Mouse (Mus musculus) hindbrain, embryonic 15.5 days (tissue): ENCODE measurements around the gene Mfsd6. TPM values are rescaled to one million over a fixed set of nuclear protein-coding genes. Genes with fewer than 3 reads are reported as not detected.
"Not testable (repeated sequence)": the region's sequence is repeated elsewhere in the genome, so short reads cannot be mapped to it uniquely, and the experiment has no call there.

Source experiments
- ATAC-seq: fragments of 200-750 bp; cut with Nextera tagmentation; 2 replicates; pipeline ENCODE4 v1.8.0; 2017; ENCODE audit warnings: low read depth, moderate number of reproducible peaks, moderate TSS enrichment; ENCODE audit not compliant: low FRiP score
- H3K27ac ChIP-seq: fragments of 300-500 bp; sonication (generic); replicated peaks from 2 replicates; pipeline ENCODE4 v1.5.1; 2015; ENCODE audit warnings: mild to moderate bottlenecking, inconsistent platforms
- H3K27me3 ChIP-seq: fragments of 300-500 bp; sonication (generic); 2 replicates; pipeline ENCODE4 v1.6.1; 2015; ENCODE audit warnings: control low read depth, inconsistent platforms
- H3K36me3 ChIP-seq: fragments of 300-500 bp; sonication (generic); 2 replicates; pipeline ENCODE4 v1.6.1; 2015; ENCODE audit warnings: control low read depth, inconsistent platforms
- H3K4me1 ChIP-seq: fragments of 300-500 bp; sonication (generic); replicated peaks from 2 replicates; pipeline ENCODE4 v1.6.1; 2015; ENCODE audit warnings: control low read depth, inconsistent platforms
- H3K4me2 ChIP-seq: fragments of 300-500 bp; sonication (generic); 2 replicates; pipeline ENCODE4 v1.6.1; 2015; ENCODE audit warnings: moderate library complexity, mild to moderate bottlenecking, inconsistent platforms
- H3K4me3 ChIP-seq: fragments of 300-500 bp; sonication (generic); 2 replicates; pipeline ENCODE4 v1.5.1; 2015; ENCODE audit warnings: mild to moderate bottlenecking, inconsistent platforms
- H3K9ac ChIP-seq: fragments of 300-500 bp; sonication (generic); 2 replicates; pipeline ENCODE4 v1.6.1; 2015; ENCODE audit warnings: inconsistent platforms
- H3K9me3 ChIP-seq: fragments of 300-500 bp; sonication (generic); 2 replicates; pipeline ENCODE4 v1.6.1; 2016; ENCODE audit warnings: control low read depth, inconsistent platforms
- WGBS: fragments of 180-500 bp; shearing (Covaris S2); methylation state at CpG from one replicate; pipeline ENCODE4 v1.1.7; 2015; 5-methylcytosine and 5-hydroxymethylcytosine counted together
- polyA plus RNA-seq: library from polyadenylated mRNA; unstranded; fragments of >200 nt; fragmentation: Nextera tagmentation; extraction: Ambion mirVana; gene quantifications from 2 replicates; pipeline ENCODE4 v1.2.1, GENCODE M21; 2015

Mfsd6 gene
- polyA plus RNA-seq, 1 experiment from 2014 or later, result 12.8 TPM

DNA sequence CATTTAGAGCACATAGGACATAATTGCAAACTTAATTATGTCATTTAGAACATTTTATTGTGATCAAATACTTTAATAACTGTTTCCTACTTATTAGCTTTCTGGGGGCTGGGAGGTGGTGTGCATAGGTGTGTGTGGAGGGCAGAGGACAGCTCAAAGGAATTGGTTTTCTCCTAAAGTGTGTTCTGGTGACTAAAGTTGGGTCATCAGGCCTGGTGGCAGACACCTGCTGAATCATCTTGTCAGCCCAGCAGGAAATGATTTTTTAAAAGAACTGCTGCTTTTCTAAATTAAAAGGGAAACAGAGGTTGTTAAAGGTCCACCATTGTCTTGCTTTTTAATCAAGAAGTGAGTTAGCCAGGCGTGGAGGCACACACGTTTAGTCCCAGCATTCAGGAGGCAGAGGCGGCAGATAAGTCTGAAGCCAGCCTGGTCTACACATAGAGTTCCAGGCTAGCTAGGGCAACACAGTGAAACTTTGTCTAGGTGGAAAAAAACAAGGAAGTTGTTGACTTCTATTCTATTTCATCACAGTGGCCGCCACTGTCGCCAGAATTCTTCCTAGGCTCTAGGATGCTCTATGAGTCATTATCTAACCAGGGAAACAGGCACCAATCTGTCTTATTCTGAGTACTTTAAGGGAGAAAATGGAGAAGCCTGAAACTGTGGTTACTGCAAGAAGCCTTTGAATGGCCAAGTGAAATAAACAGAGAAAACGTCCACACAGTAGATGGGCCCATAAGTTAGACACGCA, 24.3 kb downstream of the Mfsd6 start:
- Histone ChIP-seq H3K9me3 (no peaks in the 10 kb centered on the region), H3K27ac (no peak overlapping the region), H3K9ac (no peak overlapping the region), H3K4me3 (no peak overlapping the region), H3K4me2 (no peak overlapping the region), H3K27me3 (no peaks in the 10 kb centered on the region), H3K36me3 (0 out of 2 replicates have a peak, but pooled peaks cover under 1% of the 10 kb centered on the region), H3K4me1 (no peaks in the 10 kb centered on the region)
- no peak for ATAC-seq
- 87% methylated on average over 7 of the region's 7 CpGs for WGBS

DNA sequence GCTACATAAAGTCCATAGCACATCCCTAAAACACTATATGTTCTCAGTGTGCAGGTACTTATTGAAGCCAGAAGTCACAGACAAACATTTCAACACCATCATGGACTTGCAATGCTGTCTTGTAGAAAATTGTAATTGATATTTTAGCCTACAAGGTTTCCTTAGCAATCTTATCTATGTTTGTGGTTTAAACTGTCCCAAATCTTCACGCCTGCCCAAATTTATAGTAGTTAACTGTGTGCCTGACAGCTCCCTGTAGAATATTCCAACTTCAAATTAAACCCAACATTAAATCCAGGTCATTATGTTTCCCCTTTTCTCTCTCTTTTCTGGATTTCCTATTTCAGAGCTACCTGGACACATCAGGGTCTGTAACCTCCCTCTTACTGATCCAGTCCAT, 25.3 kb downstream of the Mfsd6 start:
- Histone ChIP-seq H3K27ac (no peak overlapping the region), H3K36me3 (no peaks in the 10 kb centered on the region), H3K9ac (no peak overlapping the region), H3K4me2 (no peak overlapping the region), H3K4me1 (no peaks in the 10 kb centered on the region), H3K4me3 (no peak overlapping the region), H3K9me3 (no peaks in the 10 kb centered on the region), H3K27me3 (no peaks in the 10 kb centered on the region)
- 87% methylated on average over 1 of the region's 1 CpGs for whole genome bisulfite sequencing
- ATAC-seq, result no peak

DNA sequence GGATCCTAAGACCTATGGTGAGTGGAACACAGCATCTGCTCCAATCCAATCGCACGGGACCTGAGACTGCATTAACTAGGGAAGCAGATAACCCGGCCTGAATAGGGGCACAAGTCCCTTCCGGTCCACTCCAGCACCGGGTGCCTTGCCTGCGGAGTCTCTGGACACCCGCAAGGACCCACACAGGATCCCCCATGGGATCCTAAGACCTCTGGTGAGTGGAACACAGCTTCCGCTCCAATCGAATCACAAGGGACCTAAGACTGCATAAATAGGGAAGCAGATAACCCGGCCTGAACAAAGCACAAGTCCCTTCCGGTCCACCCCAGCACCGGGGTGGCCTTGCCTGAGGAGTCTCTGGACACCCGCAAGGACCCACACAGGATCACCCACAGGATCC, 32.8 kb downstream of the Mfsd6 start:
- WGBS, result 94% methylated on average over 13 of the region's 13 CpGs
- H3K27me3 ChIP-seq, H3K9me3 ChIP-seq, H3K4me2 ChIP-seq, H3K27ac ChIP-seq, ATAC-seq, H3K4me1 ChIP-seq, H3K4me3 ChIP-seq, H3K9ac ChIP-seq, H3K36me3 ChIP-seq: not testable (repeated sequence)

DNA sequence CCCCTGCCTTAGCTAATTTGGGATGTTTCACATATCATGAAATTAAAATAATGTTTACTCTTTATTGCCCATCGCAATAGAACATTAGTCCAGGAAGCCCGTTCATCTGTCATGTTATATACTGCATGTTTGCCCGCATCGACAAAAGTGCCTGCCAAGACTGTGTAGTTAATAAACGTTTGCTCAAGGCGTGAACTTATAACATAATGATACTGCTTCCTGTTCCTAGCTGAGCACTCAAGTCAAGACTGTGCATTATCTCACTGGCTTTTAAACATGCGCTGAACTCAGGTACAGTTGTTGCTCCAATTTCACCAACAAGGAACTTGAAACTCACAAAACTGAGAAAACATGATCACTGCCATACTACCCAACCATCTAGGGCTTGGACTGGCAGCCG, 39.6 kb downstream of the Mfsd6 start:
- WGBS, result 87% methylated on average over 8 of the region's 8 CpGs
- no peaks in the 10 kb centered on the region for H3K36me3 ChIP-seq
- ATAC-seq, result no peak

DNA sequence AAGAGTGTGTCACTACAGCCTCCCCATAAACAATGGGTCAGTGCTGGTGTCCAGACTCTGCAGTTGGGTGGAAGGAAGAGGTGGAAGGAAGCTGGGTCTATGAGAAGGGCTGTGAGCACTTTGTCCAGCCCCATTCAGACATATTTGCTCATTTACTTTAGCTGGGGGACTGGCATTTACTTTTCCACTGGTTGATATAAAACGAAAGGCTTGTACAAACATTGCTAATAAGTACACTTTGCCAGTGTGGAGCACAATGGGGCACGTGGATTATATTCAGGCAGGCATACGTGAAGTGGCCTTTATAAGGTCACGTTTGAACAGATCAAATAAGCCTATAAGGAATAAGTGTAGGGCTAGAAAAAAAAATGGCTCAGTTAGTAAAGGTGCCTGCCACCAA, 43.7 kb downstream of the Mfsd6 start:
- H3K4me3 ChIP-seq, result no peak overlapping the region
- no peaks in the 10 kb centered on the region for H3K27me3 ChIP-seq
- no peak overlapping the region for H3K9ac ChIP-seq
- WGBS, result 80% methylated on average over 4 of the region's 4 CpGs
- H3K9me3 ChIP-seq, result no peaks in the 10 kb centered on the region
- H3K4me2 ChIP-seq, result no peak overlapping the region
- H3K4me1 ChIP-seq, result no peaks in the 10 kb centered on the region
- no peak overlapping the region for H3K27ac ChIP-seq
- H3K36me3 ChIP-seq, result no peaks in the 10 kb centered on the region
- ATAC-seq, result no peak

More for the DNA sequence above, 39.6 kb downstream of the Mfsd6 start:
- Histone ChIP-seq H3K27ac (no peak overlapping the region), H3K4me2 (no peak overlapping the region), H3K4me1 (no peaks in the 10 kb centered on the region), H3K27me3 (no peaks in the 10 kb centered on the region), H3K9ac (no peak overlapping the region), H3K9me3 (no peaks in the 10 kb centered on the region), H3K4me3 (no peak overlapping the region)

DNA sequence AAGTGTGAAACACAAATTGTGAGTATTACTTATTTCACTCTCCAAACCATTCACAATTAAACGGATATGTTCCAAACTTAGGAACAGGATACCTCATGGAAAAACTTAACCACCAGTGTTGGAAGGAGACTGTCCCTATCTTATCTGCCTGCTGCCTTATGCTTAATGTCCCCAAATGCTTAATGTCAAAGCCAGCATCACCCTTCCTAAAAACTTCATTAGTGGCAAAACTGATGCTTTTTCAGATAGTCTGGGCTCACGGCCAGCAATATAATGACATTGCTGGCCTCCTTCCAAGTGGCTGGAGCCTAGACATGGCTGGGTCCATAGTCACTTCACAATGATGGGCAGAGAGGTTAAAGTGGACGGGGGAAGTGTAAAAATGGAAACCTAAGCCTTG, 50.6 kb downstream of the Mfsd6 start:
- H3K4me2 ChIP-seq, result no peak overlapping the region
- H3K27ac ChIP-seq, result no peak overlapping the region
- ATAC-seq, result peak; percentile 31
- no peaks in the 10 kb centered on the region for H3K36me3 ChIP-seq
- H3K9me3 ChIP-seq, result no peaks in the 10 kb centered on the region
- no peak overlapping the region for H3K9ac ChIP-seq
- H3K4me3 ChIP-seq, result no peak overlapping the region
- peaks cover 6% of the 10 kb centered on the region; the same call in 1 of the 2 replicates for H3K4me1 ChIP-seq
- 61% methylated on average over 3 of the region's 3 CpGs for WGBS
- no peaks in the 10 kb centered on the region for H3K27me3 ChIP-seq

DNA sequence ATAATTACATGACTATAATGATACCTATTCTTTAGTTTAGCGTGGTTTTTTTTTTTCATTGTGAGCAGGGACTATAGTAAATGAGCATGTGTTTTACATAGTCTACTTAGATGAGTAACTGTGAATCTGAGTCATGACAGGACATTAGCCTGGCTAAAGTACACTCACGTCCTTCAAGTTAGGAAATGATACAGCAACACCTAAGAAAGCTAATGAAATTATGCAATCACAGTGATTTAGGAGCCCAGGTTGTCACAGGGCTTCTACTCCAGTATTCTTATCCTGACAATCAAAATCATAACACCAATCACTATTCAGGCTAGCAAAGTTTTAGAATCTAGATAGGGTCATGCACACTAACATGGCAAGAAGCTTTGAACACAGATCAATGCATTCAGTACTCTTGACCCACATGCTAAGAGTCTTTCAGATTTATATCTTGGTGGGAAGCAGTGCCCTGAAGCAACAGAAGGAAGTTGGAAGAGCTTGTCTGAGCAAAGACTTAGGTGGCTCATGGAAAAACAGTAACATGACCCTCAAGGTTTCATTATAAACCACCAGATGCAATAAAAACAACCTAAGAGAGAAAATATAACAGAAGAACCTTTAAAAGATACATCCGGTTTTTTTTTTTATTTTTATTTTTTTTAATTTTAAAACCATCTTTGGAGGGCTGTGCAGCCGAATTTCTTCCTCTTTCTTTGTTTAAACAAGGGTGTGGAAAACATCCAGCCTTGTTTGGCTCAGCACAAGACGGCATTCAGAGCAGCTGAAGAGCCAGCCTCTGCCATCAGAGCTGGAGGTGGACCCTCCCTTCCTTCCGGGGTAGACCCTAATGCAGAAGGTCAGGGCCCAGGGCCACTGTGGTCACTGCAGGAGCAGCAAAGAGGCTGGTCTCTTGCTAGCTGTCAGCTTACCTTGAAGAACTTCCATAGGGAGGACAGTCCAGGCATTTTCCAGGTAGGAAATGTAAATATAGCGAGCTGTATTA, 51.4 kb downstream of the Mfsd6 start:
- no peaks in the 10 kb centered on the region for H3K9me3 ChIP-seq
- no peaks in the 10 kb centered on the region for H3K27me3 ChIP-seq
- peaks cover 6% of the 10 kb centered on the region; the same call in 1 of the 2 replicates for H3K4me1 ChIP-seq
- H3K27ac ChIP-seq, result no peak overlapping the region
- ATAC-seq, result peak; percentile 32; the same call in 1 of the 2 replicates
- 78% methylated on average over 7 of the region's 7 CpGs for WGBS
- H3K4me2 ChIP-seq, result no peak overlapping the region
- no peak overlapping the region for H3K4me3 ChIP-seq
- no peaks in the 10 kb centered on the region for H3K36me3 ChIP-seq
- no peak overlapping the region for H3K9ac ChIP-seq

DNA sequence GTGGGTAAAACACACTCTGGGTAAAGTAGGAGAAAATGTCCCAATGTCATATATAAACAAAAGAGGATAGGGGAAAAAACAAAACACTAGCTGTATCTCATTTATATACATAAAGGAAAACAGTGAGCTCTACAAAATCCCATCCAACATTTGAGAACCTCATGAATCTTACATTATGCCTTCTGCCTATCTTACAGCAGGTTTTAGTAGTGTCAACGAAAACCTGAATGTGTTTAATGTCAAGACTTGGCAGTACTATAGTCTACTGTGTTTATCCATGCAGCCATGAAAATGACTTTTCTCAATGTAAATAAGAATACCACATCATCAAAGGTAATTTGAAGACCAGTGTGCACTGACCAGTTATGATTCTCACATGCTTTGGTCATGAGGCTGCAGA, 57.3 kb downstream of the Mfsd6 start:
- Histone ChIP-seq H3K36me3 (no peaks in the 10 kb centered on the region), H3K4me2 (no peak overlapping the region), H3K4me1 (no peaks in the 10 kb centered on the region), H3K27me3 (no peaks in the 10 kb centered on the region), H3K27ac (no peak overlapping the region), H3K9ac (no peak overlapping the region), H3K9me3 (no peaks in the 10 kb centered on the region), H3K4me3 (no peak overlapping the region)
- 0 out of 2 replicates have a peak, but pooled peaks have one; percentile 19 for ATAC-seq
- 85% methylated on average over 1 of the region's 1 CpGs for WGBS

DNA sequence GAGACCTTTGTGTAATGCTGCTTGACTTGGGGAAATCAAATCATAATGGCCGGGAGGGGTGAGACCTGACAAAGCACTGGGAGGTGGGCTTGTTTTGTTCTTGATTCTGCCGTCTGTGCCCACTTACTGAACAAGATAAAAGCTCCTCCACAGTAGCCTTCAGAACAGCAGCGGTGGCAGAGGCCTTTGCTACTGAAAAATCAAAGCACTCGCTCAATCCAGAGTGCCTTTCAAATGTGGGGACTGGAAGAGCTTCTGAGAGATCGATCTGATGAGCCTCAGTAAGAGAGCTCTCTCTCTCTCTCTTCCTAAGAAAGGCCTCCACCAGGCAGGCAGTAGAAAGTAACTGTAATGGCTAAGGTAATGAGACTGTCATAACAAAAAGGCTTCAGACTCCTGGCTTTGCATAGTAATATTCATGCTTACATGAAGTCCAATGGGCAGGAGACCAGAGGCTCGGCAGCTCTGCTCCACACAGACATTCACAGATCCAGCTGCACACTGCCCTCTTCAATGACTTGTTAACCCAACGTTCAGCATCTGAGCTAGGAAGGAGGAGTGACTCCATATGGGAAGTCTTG, 58.4 kb downstream of the Mfsd6 start:
- Histone ChIP-seq H3K9me3 (no peaks in the 10 kb centered on the region), H3K27ac (no peak overlapping the region), H3K4me3 (no peak overlapping the region), H3K27me3 (no peaks in the 10 kb centered on the region), H3K9ac (no peak overlapping the region), H3K36me3 (no peaks in the 10 kb centered on the region), H3K4me1 (no peaks in the 10 kb centered on the region), H3K4me2 (no peak overlapping the region)
- no peak for ATAC-seq
- WGBS, result 22% methylated on average over 7 of the region's 7 CpGs

DNA sequence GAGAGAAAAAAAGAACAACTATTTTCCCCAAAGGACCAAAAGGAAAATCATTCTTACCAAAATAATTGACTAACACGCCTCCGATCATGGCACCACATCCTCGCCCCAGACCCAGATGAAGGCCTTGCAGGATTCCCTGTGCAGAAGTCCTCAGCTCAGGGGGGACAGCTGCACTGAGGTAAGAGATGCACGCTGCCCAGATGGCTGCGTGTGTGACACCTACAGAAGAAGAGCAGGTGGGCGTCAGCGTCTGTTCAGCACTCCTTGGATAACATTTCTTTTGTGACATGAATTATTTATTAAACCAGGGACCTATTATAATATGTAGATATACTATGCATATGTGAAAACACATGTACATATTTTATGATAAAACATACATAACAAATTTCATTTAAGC, 64.0 kb downstream of the Mfsd6 start:
- WGBS, result 83% methylated on average over 7 of the region's 7 CpGs
- Histone ChIP-seq H3K27me3 (no peaks in the 10 kb centered on the region), H3K27ac (no peak overlapping the region), H3K9ac (no peak overlapping the region), H3K4me1 (no peaks in the 10 kb centered on the region), H3K36me3 (peaks cover 27% of the 10 kb centered on the region), H3K4me3 (no peak overlapping the region), H3K9me3 (no peaks in the 10 kb centered on the region), H3K4me2 (no peak overlapping the region)
- no peak for ATAC-seq

DNA sequence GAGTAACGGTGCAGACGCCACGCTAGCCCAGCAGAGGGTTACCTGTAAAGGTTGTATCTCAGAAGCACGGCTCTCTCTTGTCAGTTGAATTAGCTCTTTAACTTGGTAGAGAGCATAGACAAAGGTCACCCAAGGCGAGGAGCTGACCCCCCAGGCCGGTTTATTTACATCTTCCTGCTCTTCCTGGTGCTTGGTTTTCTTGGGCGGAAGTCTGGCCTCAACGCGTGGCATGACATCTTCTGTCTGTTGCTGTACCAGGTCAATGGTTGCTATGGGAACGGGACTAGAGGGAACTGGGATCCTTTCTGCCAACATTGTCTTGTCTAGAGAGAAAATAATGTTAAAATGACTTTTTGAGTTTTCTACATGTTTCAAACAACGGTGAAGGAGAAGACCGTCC, 66.5 kb downstream of the Mfsd6 start:
- H3K9me3 ChIP-seq, result no peaks in the 10 kb centered on the region
- no peak overlapping the region for H3K27ac ChIP-seq
- no peak overlapping the region for H3K4me2 ChIP-seq
- H3K36me3 ChIP-seq, result peaks cover 30% of the 10 kb centered on the region
- no peak overlapping the region for H3K4me3 ChIP-seq
- H3K4me1 ChIP-seq, result no peaks in the 10 kb centered on the region
- no peaks in the 10 kb centered on the region for H3K27me3 ChIP-seq
- ATAC-seq, result no peak
- no peak overlapping the region for H3K9ac ChIP-seq
- WGBS, result 79% methylated on average over 12 of the region's 12 CpGs

DNA sequence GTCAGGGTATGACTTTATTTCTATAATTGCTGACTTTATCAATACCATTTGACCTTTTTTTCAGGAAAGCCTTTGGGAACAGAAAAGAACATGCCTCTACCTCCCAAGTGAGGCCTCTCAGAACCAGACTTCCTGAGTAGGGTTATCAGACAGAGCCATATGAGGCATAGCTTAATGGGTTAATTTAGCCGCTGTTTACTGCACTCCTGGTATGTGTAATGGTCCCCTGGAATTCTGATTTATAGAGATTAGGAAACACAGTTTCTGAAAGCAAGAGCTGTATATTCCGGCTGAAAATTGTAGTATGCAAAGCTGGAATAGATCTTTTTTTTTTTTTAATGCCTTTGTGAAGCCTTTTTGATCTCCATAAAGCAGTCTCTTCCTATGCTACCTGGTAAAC, 67.0 kb downstream of the Mfsd6 start:
- Histone ChIP-seq H3K27me3 (no peaks in the 10 kb centered on the region), H3K27ac (no peak overlapping the region), H3K4me3 (no peak overlapping the region), H3K9me3 (no peaks in the 10 kb centered on the region), H3K4me2 (no peak overlapping the region), H3K36me3 (peaks cover 30% of the 10 kb centered on the region), H3K9ac (no peak overlapping the region), H3K4me1 (no peaks in the 10 kb centered on the region)
- no peak for ATAC-seq
- 81% methylated on average over 2 of the region's 2 CpGs for WGBS
